Mouse (Mus musculus) kidney, postnatal 0 days (tissue): ENCODE measurements around the gene Tmem243. TPM values are rescaled to one million over a fixed set of nuclear protein-coding genes. Genes with fewer than 3 reads are reported as not detected.

ENCODE experiments used
- ATAC-seq: fragments of 200-750 bp; cut with Nextera tagmentation; replicated peaks from 2 replicates; pipeline ENCODE4 v1.8.0; 2017; ENCODE audit warnings: low read depth, moderate number of reproducible peaks, moderate TSS enrichment, moderate library complexity; ENCODE audit not compliant: low FRiP score
- DNase-seq: peaks from one replicate; pipeline ENCODE4 v3.0.0-alpha.2; 2016; ENCODE audit warnings: low spot score
- H3K27ac ChIP-seq: fragments of 300-500 bp; sonication (generic); 2 replicates; pipeline ENCODE4 v1.5.1; 2014; ENCODE audit warnings: mild to moderate bottlenecking
- H3K27me3 ChIP-seq: fragments of 300-500 bp; sonication (generic); 2 replicates; pipeline ENCODE4 v1.6.1; 2014; ENCODE audit warnings: low read length, mixed read lengths; ENCODE audit not compliant: insufficient read depth
- H3K36me3 ChIP-seq: fragments of 300-500 bp; sonication (generic); 2 replicates; pipeline ENCODE4 v1.6.1; 2014; ENCODE audit warnings: low read length, mixed read lengths; ENCODE audit not compliant: insufficient read depth
- H3K4me1 ChIP-seq: fragments of 300-500 bp; sonication (generic); replicated peaks from 2 replicates; pipeline ENCODE4 v1.6.1; 2014; ENCODE audit warnings: antibody characterized with exemption, low read length, mixed read lengths; ENCODE audit not compliant: insufficient read depth
- H3K4me2 ChIP-seq: fragments of 300-500 bp; sonication (generic); 2 replicates; pipeline ENCODE4 v1.6.1; 2014; ENCODE audit warnings: mild to moderate bottlenecking, low read length, moderate library complexity, mixed read lengths
- H3K4me3 ChIP-seq: fragments of 300-500 bp; sonication (generic); replicated peaks from 2 replicates; pipeline ENCODE4 v1.5.1; 2014; ENCODE audit warnings: low read depth, low read length
- H3K9ac ChIP-seq: fragments of 300-500 bp; sonication (generic); 2 replicates; pipeline ENCODE4 v1.6.1; 2014; ENCODE audit warnings: low read depth, low read length
- H3K9me3 ChIP-seq: fragments of 300-500 bp; sonication (generic); replicated peaks from 2 replicates; pipeline ENCODE4 v1.6.1; 2016; ENCODE audit warnings: low read length, inconsistent platforms, mixed read lengths
- CTCF ChIP-seq: IDR thresholded peaks from 2 replicates; pipeline ENCODE4 v1.5.1; 2016; ENCODE audit warnings: antibody characterized with exemption, low read depth, mild to moderate bottlenecking, moderate library complexity
- WGBS: fragments of 180-500 bp; shearing (Covaris S2); extraction: QIAGEN DNeasy Blood & Tissue Kit; methylation state at CpG from one replicate; pipeline ENCODE4 v1.1.7; 2014; 5-methylcytosine and 5-hydroxymethylcytosine counted together
- polyA plus RNA-seq: library from polyadenylated mRNA; unstranded; fragments of >200 nt; fragmentation: Nextera tagmentation; extraction: Ambion mirVana; gene quantifications from 2 replicates; pipeline ENCODE4 v1.2.1, GENCODE M21; 2015

Tmem243 gene
- polyA plus RNA-seq, 1 experiment from 2014 or later, result 50.4 TPM

- H3K9me3 ChIP-seq, result no peaks in the 10 kb centered on the region
- TF ChIP-seq CTCF, result no peak
- H3K4me3 ChIP-seq, result no peak overlapping the region
- H3K9ac ChIP-seq, result no peak overlapping the region
- H3K27me3 ChIP-seq, result no peaks in the 10 kb centered on the region
- H3K27ac ChIP-seq, result no peak overlapping the region
- no peak for DNase-seq
- ATAC-seq, result no peak
- no peaks in the 10 kb centered on the region for H3K36me3 ChIP-seq
- H3K4me2 ChIP-seq, result no peak overlapping the region
- WGBS, result 73% methylated on average over 6 of the region's 6 CpGs
- no peaks in the 10 kb centered on the region for H3K4me1 ChIP-seq
Observed at GRCm38 (mm10) chr5:9090493-9091106, 9.9 kb upstream of the Tmem243 start.

GRCm38 (mm10) chr5:9092716-9093115 lies 7.8 kb upstream of the Tmem243 start:
- 69% methylated on average over 1 of the region's 1 CpGs for WGBS
- TF ChIP-seq CTCF, result no peak
- H3K9me3 ChIP-seq, result no peaks in the 10 kb centered on the region

DNA sequence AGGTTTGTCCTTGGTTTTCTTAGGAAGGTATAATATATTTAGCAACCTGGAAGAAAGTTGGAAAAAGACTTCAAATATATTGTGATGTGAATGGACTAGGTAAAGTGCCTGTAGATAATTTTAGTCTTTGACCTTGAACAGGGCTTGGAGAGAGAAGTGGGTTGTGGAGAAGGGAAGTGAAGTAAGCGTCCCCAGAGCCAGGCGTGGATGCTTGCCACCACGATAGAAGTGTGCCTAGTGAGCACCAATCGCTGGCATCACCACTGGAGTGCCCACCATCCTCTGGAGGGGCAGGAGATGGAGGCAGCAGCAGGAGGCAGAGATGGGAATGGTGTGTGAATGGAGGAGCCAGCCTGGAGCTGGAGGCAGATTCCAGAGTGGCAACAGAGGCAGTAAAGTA lies 7.0 kb upstream of the Tmem243 start:
- Histone ChIP-seq H3K4me2 (no peak overlapping the region), H3K9ac (no peak overlapping the region), H3K9me3 (no peaks in the 10 kb centered on the region), H3K27ac (no peak overlapping the region), H3K27me3 (no peaks in the 10 kb centered on the region), H3K4me3 (no peak overlapping the region), H3K36me3 (no peaks in the 10 kb centered on the region), H3K4me1 (no peaks in the 10 kb centered on the region)
- no peak for TF ChIP-seq CTCF
- 85% methylated on average over 4 of the region's 4 CpGs for WGBS
- DNase-seq, result no peak
- ATAC-seq, result no peak

More at GRCm38 (mm10) chr5:9092716-9093115, 7.8 kb upstream of the Tmem243 start:
- Histone ChIP-seq H3K36me3 (no peaks in the 10 kb centered on the region), H3K4me3 (no peak overlapping the region), H3K27ac (no peak overlapping the region), H3K27me3 (no peaks in the 10 kb centered on the region), H3K9ac (no peak overlapping the region), H3K4me2 (no peak overlapping the region), H3K4me1 (no peaks in the 10 kb centered on the region)
- ATAC-seq, result no peak
- no peak for DNase-seq

DNA sequence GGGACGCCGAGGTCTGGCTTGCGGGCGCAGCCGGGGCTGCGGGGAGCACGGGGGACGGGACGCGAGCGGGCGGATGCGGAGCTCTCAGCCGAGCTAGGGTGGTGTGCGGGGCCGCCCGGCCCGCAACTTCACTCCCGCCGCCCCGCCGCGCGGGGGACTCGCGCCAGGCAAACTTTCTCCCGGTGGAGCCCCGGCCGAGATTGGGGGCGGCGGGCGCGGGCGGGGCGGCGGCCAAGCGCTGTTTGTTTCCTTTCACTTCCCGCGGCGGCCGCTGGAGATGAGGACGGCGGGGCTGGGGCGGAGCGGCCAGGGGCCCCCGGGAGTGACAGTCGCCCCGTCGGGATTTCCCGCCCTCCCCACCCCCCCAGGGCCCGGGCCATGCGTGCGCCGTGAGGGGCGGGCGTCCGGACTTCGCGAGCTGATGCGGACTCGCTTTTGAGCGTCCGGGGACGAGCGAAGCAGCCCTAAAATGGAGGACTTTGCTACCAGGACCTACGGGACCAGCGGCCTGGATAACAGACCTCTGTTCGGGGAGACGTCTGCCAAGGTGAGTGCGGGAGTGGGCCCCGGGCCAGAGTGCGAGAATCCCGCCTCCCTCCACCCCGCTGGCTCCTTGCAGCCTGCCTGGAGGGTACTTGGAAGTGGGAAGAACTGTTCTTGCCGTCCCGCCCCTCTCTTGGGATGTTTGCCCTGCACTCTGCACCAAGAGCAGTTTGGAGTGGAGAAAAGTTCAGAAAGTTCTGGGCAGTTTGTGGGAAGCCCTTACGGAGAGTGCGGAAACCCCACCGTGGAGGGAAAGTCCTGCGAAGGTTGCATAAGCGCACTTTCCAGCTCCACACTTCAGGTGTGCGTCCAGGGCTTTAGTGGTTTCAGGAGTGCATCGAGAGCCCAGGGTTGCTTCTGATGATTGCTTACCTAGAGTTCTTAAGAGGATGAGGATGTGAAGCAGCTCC lies 657 bp downstream of the Tmem243 start:
- no peaks in the 10 kb centered on the region for H3K36me3 ChIP-seq
- DNase-seq (peak; percentile 55), ATAC-seq (peak; percentile 80)
- no peaks in the 10 kb centered on the region for H3K9me3 ChIP-seq
- 2% methylated on average over 67 of the region's 83 CpGs for WGBS
- peak overlapping the region; percentile 95 for H3K4me3 ChIP-seq
- H3K4me2 ChIP-seq, result peak overlapping the region; percentile 68
- peak overlapping the region; percentile 92 for H3K9ac ChIP-seq
- 0 out of 2 replicates have a peak, but pooled peaks cover 7% of the 10 kb centered on the region for H3K4me1 ChIP-seq
- H3K27ac ChIP-seq, result peak overlapping the region; percentile 82
- no peak for TF ChIP-seq CTCF
- no peaks in the 10 kb centered on the region for H3K27me3 ChIP-seq

DNA sequence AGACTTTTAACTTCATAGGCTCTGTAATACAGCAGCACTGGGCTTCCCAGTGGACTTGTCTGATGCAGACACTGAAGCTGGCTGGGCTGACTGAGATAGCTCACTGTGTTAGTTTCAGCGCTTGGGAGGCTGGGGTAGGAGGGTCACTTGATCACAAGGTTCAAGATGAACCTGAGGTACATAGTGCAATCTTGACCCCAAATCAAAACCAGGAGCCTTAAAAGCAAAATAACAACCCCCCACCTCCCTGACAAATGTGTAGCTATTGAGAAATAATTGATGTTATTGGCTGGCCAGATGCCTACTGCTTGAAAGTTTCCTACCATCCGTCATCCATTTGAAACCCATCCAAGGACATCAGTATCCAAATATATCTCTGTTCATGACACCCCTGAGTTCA lies 2.2 kb downstream of the Tmem243 start:
- 94% methylated on average over 2 of the region's 2 CpGs for WGBS
- 0 out of 2 replicates have a peak, but pooled peaks cover 7% of the 10 kb centered on the region for H3K4me1 ChIP-seq
- no peaks in the 10 kb centered on the region for H3K27me3 ChIP-seq
- no peaks in the 10 kb centered on the region for H3K36me3 ChIP-seq
- no peak overlapping the region for H3K4me2 ChIP-seq
- ATAC-seq (no peak), DNase-seq (no peak)
- no peak overlapping the region for H3K4me3 ChIP-seq
- no peak for TF ChIP-seq CTCF
- no peak overlapping the region for H3K27ac ChIP-seq
- H3K9ac ChIP-seq, result no peak overlapping the region
- no peaks in the 10 kb centered on the region for H3K9me3 ChIP-seq

- Histone ChIP-seq H3K27me3 (no peaks in the 10 kb centered on the region), H3K4me1 (0 out of 2 replicates have a peak, but pooled peaks cover 7% of the 10 kb centered on the region), H3K36me3 (no peaks in the 10 kb centered on the region), H3K9ac (no peak overlapping the region), H3K4me2 (no peak overlapping the region), H3K9me3 (no peaks in the 10 kb centered on the region), H3K27ac (no peak overlapping the region), H3K4me3 (no peak overlapping the region)
- WGBS, result 90% methylated on average over 8 of the region's 8 CpGs
- no peak for DNase-seq
- ATAC-seq, result no peak
- no peak for TF ChIP-seq CTCF
Observed at GRCm38 (mm10) chr5:9103958-9104357, 3.5 kb downstream of the Tmem243 start.
